Mouse (Mus musculus): ENCODE measurements around the gene Arhgef28.

- TF ChIP-seq CTCF (IDR thresholded peaks at IDR 0.05; ENCODE audit: low read depth, low read length) (no peak), GATA1 (IDR thresholded peaks at IDR 0.05; ENCODE audit: borderline replicate concordance, low read length) (no peak), TAL1 (conservative IDR thresholded peaks at IDR 0.05; ENCODE audit: low read depth, low read length) (no peak)
Observed at GRCm38 (mm10) chr13:98021906-98022305, 184.3 kb downstream of the Arhgef28 start.
